Mouse (Mus musculus) liver, postnatal 0 days (tissue): Measurements from ENCODE around the gene Six5. TPM values are rescaled to one million over a fixed set of nuclear protein-coding genes. Genes with fewer than 3 reads are reported as not detected.

Experiments used
- ATAC-seq: fragments of 200-750 bp; cut with Nextera tagmentation; 2 replicates; pipeline ENCODE4 v1.8.0; 2017; ENCODE audit warnings: mild to moderate bottlenecking, moderate library complexity
- DNase-seq: peaks from one replicate; pipeline ENCODE4 v3.0.0-alpha.2; 2016
- H3K27ac ChIP-seq: fragments of 300-500 bp; sonication (generic); 2 replicates; pipeline ENCODE4 v1.5.1; 2014; ENCODE audit warnings: antibody characterized with exemption, moderate library complexity, mild to moderate bottlenecking, low read depth
- H3K27me3 ChIP-seq: fragments of 300-500 bp; sonication (generic); 2 replicates; pipeline ENCODE4 v1.6.1; 2014; ENCODE audit warnings: low read length, control low read depth, mixed read lengths; ENCODE audit not compliant: insufficient read depth
- H3K36me3 ChIP-seq: fragments of 300-500 bp; sonication (generic); replicated peaks from 2 replicates; pipeline ENCODE4 v1.6.1; 2014; ENCODE audit warnings: mild to moderate bottlenecking, control low read depth, low read length, moderate library complexity, mixed read lengths; ENCODE audit not compliant: insufficient read depth
- H3K4me1 ChIP-seq: fragments of 300-500 bp; sonication (generic); 2 replicates; pipeline ENCODE4 v1.6.1; 2014; ENCODE audit warnings: antibody characterized with exemption, mild to moderate bottlenecking, control low read depth; ENCODE audit not compliant: insufficient read depth
- H3K4me2 ChIP-seq: fragments of 300-500 bp; sonication (generic); 2 replicates; pipeline ENCODE4 v1.6.1; 2014; ENCODE audit warnings: low read depth, mild to moderate bottlenecking, low read length, moderate library complexity, mixed read lengths
- H3K4me3 ChIP-seq: fragments of 300-500 bp; sonication (generic); 2 replicates; pipeline ENCODE4 v1.5.1; 2014; ENCODE audit warnings: low read depth, low read length
- H3K9ac ChIP-seq: fragments of 300-500 bp; sonication (generic); replicated peaks from 2 replicates; pipeline ENCODE4 v1.6.1; 2014; ENCODE audit warnings: mild to moderate bottlenecking, moderate library complexity
- H3K9me3 ChIP-seq: fragments of 300-500 bp; sonication (generic); 2 replicates; pipeline ENCODE4 v1.6.1; 2016; ENCODE audit warnings: mild to moderate bottlenecking, control low read depth, low read length, mixed read lengths
- CTCF ChIP-seq: sonication (generic); IDR thresholded peaks from 2 replicates; pipeline ENCODE4 v1.5.1; 2016; ENCODE audit warnings: antibody characterized with exemption, low read depth
- EP300 ChIP-seq: IDR thresholded peaks from 2 replicates; pipeline ENCODE4 v1.6.1; 2016; ENCODE audit warnings: antibody characterized with exemption, low read depth, mild to moderate bottlenecking
- WGBS: fragments of 180-500 bp; shearing (Covaris S2); extraction: QIAGEN DNeasy Blood & Tissue Kit; methylation state at CpG from one replicate; pipeline ENCODE4 v1.1.7; 2014; ENCODE audit not compliant: insufficient replicate concordance; 5-methylcytosine and 5-hydroxymethylcytosine counted together
- polyA plus RNA-seq: library from polyadenylated mRNA; unstranded; fragments of >200 nt; fragmentation: Nextera tagmentation; extraction: Ambion mirVana; gene quantifications from 2 replicates; pipeline ENCODE4 v1.2.1, GENCODE M21; 2015

Gene Six5
- polyA plus RNA-seq, 1 experiment from 2014 or later, result 0.78 TPM

- DNase-seq, result no peak
- no peak for ATAC-seq
- peaks cover 7% of the 10 kb centered on the region; the same call in 1 of the 2 replicates for H3K36me3 ChIP-seq
- peaks cover 40% of the 10 kb centered on the region for H3K4me1 ChIP-seq
- peak overlapping the region; percentile 17; the same call in 1 of the 2 replicates for H3K4me3 ChIP-seq
- H3K27ac ChIP-seq, result peak overlapping the region; percentile 44
- H3K9ac ChIP-seq, result no peak overlapping the region
- peak overlapping the region; percentile 51 for H3K4me2 ChIP-seq
- H3K9me3 ChIP-seq, result no peaks in the 10 kb centered on the region
- TF ChIP-seq EP300 (no peak), CTCF (no peak)
- WGBS, result 30% methylated on average over 8 of the region's 9 CpGs
- peaks cover 44% of the 10 kb centered on the region for H3K27me3 ChIP-seq
These were observed 9.4 kb upstream of the Six5 start for GRCm38 (mm10) chr7:19084921-19085473.

GRCm38 (mm10) chr7:19085495-19085894, 8.9 kb upstream of the Six5 start:
- 0 out of 2 replicates have a peak overlapping the region, but pooled peaks have one; percentile 17 for H3K4me3 ChIP-seq
- H3K9ac ChIP-seq, result no peak overlapping the region
- ATAC-seq (peak; percentile 20; the same call in 1 of the 2 replicates), DNase-seq (peak; percentile 19)
- H3K9me3 ChIP-seq, result no peaks in the 10 kb centered on the region
- TF ChIP-seq EP300, result no peak
- no peak for TF ChIP-seq CTCF
- WGBS, result 7% methylated on average over 6 of the region's 6 CpGs
- H3K27ac ChIP-seq, result peak overlapping the region; percentile 44
- H3K4me2 ChIP-seq, result peak overlapping the region; percentile 52
- peaks cover 40% of the 10 kb centered on the region for H3K4me1 ChIP-seq
- peaks cover 7% of the 10 kb centered on the region; the same call in 1 of the 2 replicates for H3K36me3 ChIP-seq
- H3K27me3 ChIP-seq, result peaks cover 40% of the 10 kb centered on the region

GRCm38 (mm10) chr7:19086042-19086441, 8.4 kb upstream of the Six5 start:
- Histone ChIP-seq H3K4me3 (no peak overlapping the region), H3K9ac (no peak overlapping the region), H3K27ac (peak overlapping the region; percentile 20; the same call in 1 of the 2 replicates), H3K27me3 (peaks cover 41% of the 10 kb centered on the region), H3K9me3 (no peaks in the 10 kb centered on the region), H3K4me2 (peak overlapping the region; percentile 52), H3K36me3 (peaks cover 4% of the 10 kb centered on the region; the same call in 1 of the 2 replicates), H3K4me1 (peaks cover 40% of the 10 kb centered on the region)
- WGBS, result 5% methylated on average over 14 of the region's 14 CpGs
- peak; percentile 69 for ATAC-seq
- DNase-seq, result peak; percentile 90
- TF ChIP-seq EP300 (no peak), CTCF (no peak)

GRCm38 (mm10) chr7:19086760-19087159, 7.6 kb upstream of the Six5 start:
- no peak overlapping the region for H3K9ac ChIP-seq
- no peak overlapping the region for H3K4me3 ChIP-seq
- 0 out of 2 replicates have a peak, but pooled peaks cover 2% of the 10 kb centered on the region for H3K36me3 ChIP-seq
- H3K4me2 ChIP-seq, result peak overlapping the region; percentile 52; the same call in 1 of the 2 replicates
- DNase-seq (no peak), ATAC-seq (no peak)
- no peaks in the 10 kb centered on the region for H3K9me3 ChIP-seq
- H3K27me3 ChIP-seq, result peaks cover 48% of the 10 kb centered on the region
- H3K27ac ChIP-seq, result no peak overlapping the region
- 62% methylated on average over 18 of the region's 18 CpGs for WGBS
- no peak for TF ChIP-seq EP300
- TF ChIP-seq CTCF, result no peak
- H3K4me1 ChIP-seq, result peaks cover 40% of the 10 kb centered on the region

- DNase-seq, result peak; percentile 82
- 26% methylated on average over 10 of the region's 10 CpGs for WGBS
- H3K4me1 ChIP-seq, result peaks cover 37% of the 10 kb centered on the region
- no peak overlapping the region for H3K4me3 ChIP-seq
- TF ChIP-seq EP300 (no peak), CTCF (peak; percentile 91)
- peaks cover 57% of the 10 kb centered on the region for H3K27me3 ChIP-seq
- H3K9me3 ChIP-seq, result no peaks in the 10 kb centered on the region
- ATAC-seq, result no peak
- no peak overlapping the region for H3K27ac ChIP-seq
- 0 out of 2 replicates have a peak, but pooled peaks cover 2% of the 10 kb centered on the region for H3K36me3 ChIP-seq
- H3K9ac ChIP-seq, result no peak overlapping the region
- H3K4me2 ChIP-seq, result no peak overlapping the region
These were observed 5.6 kb upstream of the Six5 start for GRCm38 (mm10) chr7:19088813-19089212.

GRCm38 (mm10) chr7:19091913-19092312, 2.5 kb upstream of the Six5 start:
- H3K4me2 ChIP-seq, result no peak overlapping the region
- H3K27ac ChIP-seq, result no peak overlapping the region
- H3K9ac ChIP-seq, result no peak overlapping the region
- H3K27me3 ChIP-seq, result peaks cover 63% of the 10 kb centered on the region
- no peak for DNase-seq
- H3K4me1 ChIP-seq, result peaks cover 26% of the 10 kb centered on the region
- WGBS, result 46% methylated on average over 17 of the region's 17 CpGs
- no peak for TF ChIP-seq EP300
- no peak for TF ChIP-seq CTCF
- H3K9me3 ChIP-seq, result no peaks in the 10 kb centered on the region
- ATAC-seq, result no peak
- H3K36me3 ChIP-seq, result 0 out of 2 replicates have a peak, but pooled peaks cover 2% of the 10 kb centered on the region
- no peak overlapping the region for H3K4me3 ChIP-seq
